Mouse (Mus musculus) G1E (cell line): Measurements from ENCODE around the gene Als2.

Source experiments
- CTCF ChIP-seq: IDR thresholded peaks from 2 replicates; pipeline ENCODE4 v1.5.1; 2012; ENCODE audit warnings: low read depth, low read length, inconsistent platforms, mixed read lengths
- GATA1 ChIP-seq: IDR thresholded peaks from 2 replicates; pipeline ENCODE4 v1.6.1; 2012; ENCODE audit warnings: borderline replicate concordance, low read length, inconsistent platforms, mixed read lengths
- POLR2AphosphoS5 ChIP-seq: IDR thresholded peaks from 2 replicates; pipeline ENCODE4 v1.6.1; 2012; ENCODE audit warnings: low read depth, low read length, inconsistent platforms; ENCODE audit not compliant: insufficient replicate concordance
- TAL1 ChIP-seq: conservative IDR thresholded peaks from 2 replicates; pipeline ENCODE4 v1.6.1; 2012; ENCODE audit warnings: low read depth, low read length, inconsistent platforms, mixed read lengths

- TF ChIP-seq GATA1 (no peak), CTCF (no peak), POLR2AphosphoS5 (no peak), TAL1 (no peak)
Observed at GRCm38 (mm10) chr1:59163918-59164317, 73.1 kb downstream of the Als2 start.
